Mouse (Mus musculus) limb, embryonic 14.5 days (tissue): ENCODE results near the gene Axin1. TPM values are rescaled to one million over a fixed set of nuclear protein-coding genes. Genes with fewer than 3 reads are reported as not detected.

Experiments
- ATAC-seq: fragments of 200-750 bp; cut with Nextera tagmentation; 2 replicates; pipeline ENCODE4 v1.8.0; 2017; ENCODE audit warnings: low read depth, moderate number of reproducible peaks, moderate TSS enrichment; ENCODE audit not compliant: low FRiP score
- DNase-seq: peaks from one replicate; pipeline ENCODE4 v3.0.0-alpha.2; 2015; ENCODE audit warnings: low spot score
- H3K27ac ChIP-seq: fragments of 300-500 bp; sonication (generic); replicated peaks from 2 replicates; pipeline ENCODE4 v1.5.1; 2014; ENCODE audit warnings: low read depth, mild to moderate bottlenecking, low read length, moderate library complexity, mixed read lengths
- H3K27me3 ChIP-seq: fragments of 300-500 bp; sonication (generic); 2 replicates; pipeline ENCODE4 v1.6.1; 2014; ENCODE audit warnings: low read length, mixed read lengths; ENCODE audit not compliant: control insufficient read depth, insufficient read depth
- H3K36me3 ChIP-seq: fragments of 300-500 bp; sonication (generic); 2 replicates; pipeline ENCODE4 v1.6.1; 2014; ENCODE audit warnings: mild to moderate bottlenecking, low read length, moderate library complexity, mixed read lengths; ENCODE audit not compliant: control insufficient read depth, insufficient read depth
- H3K4me1 ChIP-seq: fragments of 300-500 bp; sonication (generic); 2 replicates; pipeline ENCODE4 v1.6.1; 2014; ENCODE audit warnings: antibody characterized with exemption, low read length, mixed read lengths; ENCODE audit not compliant: control insufficient read depth, insufficient read depth
- H3K4me2 ChIP-seq: fragments of 300-500 bp; sonication (generic); replicated peaks from 2 replicates; pipeline ENCODE4 v1.6.1; 2014; ENCODE audit warnings: low read depth, mild to moderate bottlenecking, low read length, moderate library complexity; ENCODE audit not compliant: severe bottlenecking
- H3K4me3 ChIP-seq: fragments of 300-500 bp; sonication (generic); replicated peaks from 2 replicates; pipeline ENCODE4 v1.5.1; 2014; ENCODE audit warnings: low read length
- H3K9ac ChIP-seq: fragments of 300-500 bp; sonication (generic); 2 replicates; pipeline ENCODE4 v1.6.1; 2014; ENCODE audit warnings: mild to moderate bottlenecking, low read depth, low read length, moderate library complexity; ENCODE audit not compliant: severe bottlenecking
- H3K9me3 ChIP-seq: fragments of 300-500 bp; sonication (generic); 2 replicates; pipeline ENCODE4 v1.6.1; 2016; ENCODE audit warnings: low read length; ENCODE audit not compliant: control insufficient read depth
- POLR2A ChIP-seq: fragments of 200-500 bp; IDR thresholded peaks from 2 replicates; pipeline ENCODE4 v1.8.0; 2012; ENCODE audit warnings: inconsistent platforms, mild to moderate bottlenecking, moderate library complexity, borderline replicate concordance; ENCODE audit not compliant: insufficient read depth, insufficient read length; ENCODE audit errors: extremely low read depth
- WGBS: fragments of 180-500 bp; shearing (Covaris S2); extraction: QIAGEN DNeasy Blood & Tissue Kit; methylation state at CpG from one replicate; pipeline ENCODE4 v1.1.7; 2014; 5-methylcytosine and 5-hydroxymethylcytosine counted together
- polyA plus RNA-seq, 2 experiments: library from polyadenylated mRNA; depleted of rRNA in 1 of 2; stranded (reverse) in 1 of 2; unstranded in 1 of 2; fragments of >200 nt; fragmentation: Nextera tagmentation in 1 of 2; extraction: Ambion mirVana in 1 of 2; gene quantifications; 2 replicates each; pipeline versions ENCODE4 v1.2.1 to v1.2.3; 2012 to 2014

The Axin1 gene
- polyA plus RNA-seq, 2 experiments: 22.3 to 36.1 TPM

DNA sequence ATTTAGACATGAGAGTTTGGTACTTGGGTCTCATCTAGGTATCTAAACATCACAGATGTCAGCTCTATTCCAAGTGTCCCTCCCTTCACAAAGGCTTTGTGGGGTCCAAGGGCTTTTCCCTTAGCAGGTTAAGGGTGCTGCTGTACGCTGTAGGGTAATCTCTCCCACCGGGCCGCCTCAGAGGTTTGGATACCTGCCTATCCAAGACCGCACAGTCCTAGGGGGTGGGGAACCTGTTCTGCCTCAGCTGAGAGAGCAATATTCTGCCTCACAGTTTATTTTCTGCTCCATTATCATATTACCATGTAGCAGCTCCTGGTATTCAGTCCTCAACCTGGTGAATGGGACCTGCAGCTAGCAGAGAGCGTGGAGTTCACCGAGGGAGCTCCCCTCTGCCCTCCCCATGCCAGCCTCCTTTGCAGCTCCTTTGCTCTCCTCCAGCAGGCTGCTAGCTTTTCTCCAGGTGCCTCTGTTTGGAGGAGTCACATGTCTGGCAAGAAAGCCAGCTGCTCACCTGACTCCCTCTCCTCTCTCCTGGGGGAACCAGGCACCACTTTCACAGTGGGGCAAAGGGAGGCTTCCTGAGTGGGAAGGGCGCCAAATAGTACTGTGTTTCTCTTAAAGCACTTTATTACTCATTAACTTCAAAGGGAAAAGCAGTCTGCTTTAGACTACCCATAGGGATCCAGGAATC, 23.1 kb upstream of the Axin1 start:
- no peak for ATAC-seq
- WGBS: 70% methylated on average over 7 of the region's 7 CpGs
- H3K27ac ChIP-seq: no peak overlapping the region
- no peaks in the 10 kb centered on the region for H3K9me3 ChIP-seq
- H3K4me1 ChIP-seq: peaks cover 6% of the 10 kb centered on the region
- no peak overlapping the region for H3K4me3 ChIP-seq
- H3K9ac ChIP-seq: no peak overlapping the region
- TF ChIP-seq POLR2A: no peak
- DNase-seq: no peak
- no peak overlapping the region for H3K4me2 ChIP-seq
- peaks cover 61% of the 10 kb centered on the region for H3K27me3 ChIP-seq
- no peaks in the 10 kb centered on the region for H3K36me3 ChIP-seq

DNA sequence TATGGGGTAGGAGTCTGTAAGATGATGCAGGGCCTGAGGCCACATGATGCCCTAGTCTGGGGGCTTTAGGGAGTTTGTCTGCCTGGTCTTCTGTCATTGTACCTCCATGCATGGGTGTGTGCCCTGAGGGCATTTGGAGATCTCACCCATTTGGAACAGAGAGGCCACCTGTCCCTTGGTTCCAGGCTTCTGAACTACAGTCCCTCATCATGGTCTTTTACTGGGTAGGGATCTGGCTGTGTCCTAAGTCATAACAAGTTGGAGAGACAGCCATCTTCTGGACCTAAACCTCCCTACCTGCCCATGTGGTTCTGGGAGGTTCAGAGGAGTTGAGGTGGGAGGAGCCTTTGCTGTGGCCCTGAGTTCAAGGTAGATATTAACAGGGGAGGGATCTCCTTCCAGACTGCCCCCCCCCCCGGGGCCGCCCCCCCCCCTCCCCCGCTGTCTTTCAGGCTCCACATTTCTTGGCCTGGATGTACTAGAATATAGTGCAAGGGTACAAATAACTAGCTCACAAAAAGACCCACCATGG, 22.5 kb upstream of the Axin1 start:
- no peak overlapping the region for H3K4me2 ChIP-seq
- peaks cover 6% of the 10 kb centered on the region for H3K4me1 ChIP-seq
- ATAC-seq (no peak), DNase-seq (no peak)
- no peak for TF ChIP-seq POLR2A
- WGBS: 55% methylated on average over 3 of the region's 3 CpGs
- H3K9ac ChIP-seq: no peak overlapping the region
- peaks cover 58% of the 10 kb centered on the region for H3K27me3 ChIP-seq
- H3K27ac ChIP-seq: no peak overlapping the region
- no peaks in the 10 kb centered on the region for H3K9me3 ChIP-seq
- no peaks in the 10 kb centered on the region for H3K36me3 ChIP-seq
- no peak overlapping the region for H3K4me3 ChIP-seq

DNA sequence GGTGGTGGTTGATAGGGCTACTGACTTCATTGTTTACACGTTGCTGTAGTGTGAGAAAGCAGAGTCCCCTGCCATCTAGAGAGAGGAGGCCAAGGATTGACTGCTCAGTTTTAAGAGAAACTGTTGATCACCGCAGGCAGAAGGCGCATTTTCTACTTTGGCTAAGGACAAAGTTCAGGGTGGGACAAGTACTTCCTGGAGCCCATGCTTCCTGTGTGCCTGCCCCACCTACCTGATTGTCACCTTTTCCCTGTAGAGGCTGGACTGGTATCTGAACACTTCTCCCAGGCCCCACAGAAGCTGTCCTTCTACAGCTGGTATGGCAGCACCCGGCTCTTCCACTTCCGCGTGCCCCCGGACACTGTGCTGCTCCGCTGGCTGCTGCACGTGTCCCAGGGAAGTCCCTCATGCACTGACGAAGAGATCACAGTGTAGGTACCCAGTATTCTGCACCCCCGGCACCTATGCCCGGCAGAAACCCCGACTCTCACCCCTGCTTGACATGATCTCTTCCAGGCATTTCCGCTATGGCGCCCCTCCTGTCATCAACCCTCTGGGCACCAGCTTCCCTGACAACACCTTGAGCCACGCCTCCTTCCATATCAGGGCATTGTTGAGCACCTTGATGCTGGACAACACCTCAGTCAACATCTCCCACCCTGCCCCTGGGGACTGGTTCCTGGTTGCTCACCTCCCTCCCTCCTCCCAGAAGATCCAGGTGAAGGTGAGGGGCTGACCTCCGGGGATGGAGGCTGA, 21.8 kb upstream of the Axin1 start:
- H3K9me3 ChIP-seq: no peaks in the 10 kb centered on the region
- no peak for DNase-seq
- WGBS: 80% methylated on average over 17 of the region's 17 CpGs
- H3K27ac ChIP-seq: no peak overlapping the region
- H3K4me3 ChIP-seq: no peak overlapping the region
- no peak for TF ChIP-seq POLR2A
- ATAC-seq: no peak
- H3K4me2 ChIP-seq: no peak overlapping the region
- H3K27me3 ChIP-seq: peaks cover 52% of the 10 kb centered on the region
- no peak overlapping the region for H3K9ac ChIP-seq
- peaks cover 6% of the 10 kb centered on the region for H3K4me1 ChIP-seq
- no peaks in the 10 kb centered on the region for H3K36me3 ChIP-seq

DNA sequence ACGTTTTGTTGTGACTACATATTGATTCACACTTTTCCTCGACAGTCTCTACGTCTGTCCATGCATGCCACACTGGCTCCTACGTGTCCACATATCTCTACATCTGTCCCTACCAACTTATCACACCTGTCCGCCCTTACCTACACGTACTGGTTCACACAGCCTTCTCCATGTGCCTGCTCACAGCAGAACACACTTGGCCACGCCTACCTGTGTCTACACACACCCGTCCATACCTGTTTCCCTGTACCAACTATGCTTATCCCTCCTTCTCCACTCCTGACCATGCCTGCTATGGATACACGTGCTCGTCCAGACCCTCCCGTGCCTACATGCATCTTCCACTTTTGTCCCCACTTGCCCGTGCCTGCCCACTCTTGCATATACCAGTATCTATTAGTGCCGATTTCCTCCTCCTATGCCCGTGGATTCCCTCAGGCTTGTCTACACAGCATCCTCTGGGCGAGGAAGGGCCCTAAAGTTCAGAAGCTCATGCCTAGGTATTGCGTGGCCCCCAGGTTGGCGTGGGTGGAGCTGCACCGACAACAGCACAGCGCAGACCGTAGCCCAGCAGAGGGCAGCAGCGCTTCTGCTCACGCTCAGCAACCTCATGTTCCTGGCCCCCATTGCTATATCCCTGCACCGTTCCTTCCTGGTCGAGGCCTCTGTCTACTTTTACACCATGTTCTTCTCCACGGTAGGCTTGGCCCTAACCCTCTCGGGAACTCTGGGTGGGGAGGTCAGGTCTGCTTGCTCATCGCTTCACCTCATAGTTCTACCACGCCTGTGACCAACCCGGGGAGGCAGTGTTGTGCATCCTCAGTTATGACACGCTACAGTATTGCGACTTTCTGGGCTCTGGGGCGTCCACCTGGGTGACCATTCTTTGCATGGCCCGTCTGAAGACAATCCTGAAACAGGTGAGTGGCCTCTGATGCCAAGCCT, 18.4 kb upstream of the Axin1 start:
- Histone ChIP-seq H3K27me3 (peaks cover 18% of the 10 kb centered on the region), H3K36me3 (peaks cover 1% of the 10 kb centered on the region; the same call in 1 of the 2 replicates), H3K4me2 (no peak overlapping the region), H3K9me3 (no peaks in the 10 kb centered on the region), H3K4me3 (no peak overlapping the region), H3K4me1 (peaks cover 8% of the 10 kb centered on the region), H3K9ac (no peak overlapping the region), H3K27ac (no peak overlapping the region)
- no peak for TF ChIP-seq POLR2A
- peak; percentile 56 for DNase-seq
- ATAC-seq: peak; percentile 61
- 49% methylated on average over 33 of the region's 33 CpGs for WGBS
